In the genomic region with DNA sequence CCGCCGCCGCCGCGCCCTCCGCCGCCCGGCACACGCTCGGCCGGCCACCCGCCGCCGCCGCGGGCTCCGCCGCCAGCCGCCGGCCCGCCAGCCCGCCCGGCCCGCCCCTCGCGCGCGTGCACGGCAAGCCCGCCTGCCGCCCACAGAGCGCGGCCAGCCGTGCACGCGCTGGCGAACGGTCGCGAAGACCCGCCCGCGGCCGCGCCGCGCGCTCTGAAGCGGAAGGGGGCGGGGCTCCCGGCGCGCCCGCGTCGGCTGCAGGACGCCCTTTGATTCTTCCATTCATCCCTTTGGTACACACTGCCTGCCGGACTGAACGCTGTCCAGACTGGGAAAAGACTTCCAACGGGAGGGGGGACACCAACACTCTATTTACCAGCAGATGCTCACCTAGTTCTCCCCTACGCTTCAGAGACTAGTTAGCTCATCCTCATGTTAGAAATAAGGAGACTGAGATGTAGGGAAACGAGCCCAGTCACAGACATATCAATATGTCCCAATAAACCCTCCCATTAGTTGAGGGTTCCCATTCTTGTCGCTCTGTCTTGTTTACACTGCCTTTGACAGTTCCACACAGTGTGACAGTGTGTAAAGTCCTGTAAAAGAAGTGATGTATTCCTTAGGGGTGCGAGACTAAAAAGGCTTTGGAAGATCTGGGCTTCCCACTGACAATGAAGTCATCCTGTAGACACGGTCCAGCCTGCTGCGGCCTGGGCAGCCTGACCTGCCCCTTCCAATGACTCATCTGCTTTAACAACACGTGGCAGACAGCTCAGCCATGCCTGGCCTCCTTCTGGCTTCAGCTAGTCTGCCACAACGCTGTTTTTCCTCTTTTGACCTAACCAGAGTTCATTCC, we compare ENCODE assay signal across 8 mouse cellular contexts. TPM values are rescaled to one million over a fixed set of nuclear protein-coding genes. Genes with fewer than 3 reads are reported as not detected.
DNase-seq lines count a peak whose midpoint lies in the region; ATAC-seq lines count a peak whose summit lies in the region.

A gene (minus strand): TSS at position 58 of the 856 bp plus-strand sequence.

- no peaks in the 10 kb centered on the region for H3K36me3 ChIP-seq in hindbrain, embryonic 12.5 days

- peak within 1 kb of the TSS; percentile 71 for H3K4me2 ChIP-seq in hindbrain, embryonic 12.5 days (replicated peaks)

- H3K4me3 ChIP-seq in hindbrain, embryonic 12.5 days: peak within 1 kb of the TSS; percentile 88

- WGBS in hindbrain, embryonic 12.5 days: 1% methylated on average over 59 of the region's 68 CpGs

- H3K27me3 ChIP-seq in hindbrain, embryonic 12.5 days: no peaks in the 10 kb centered on the region

- ATAC-seq in hindbrain, embryonic 12.5 days (ENCODE audit: low FRiP score): peak; percentile 91

- peak; percentile 94 for DNase-seq in Muller cell, postnatal 12 days (ENCODE audit: inconsistent ontology term)
- DNase-seq in cerebellum, adult 9-11 months: peak; percentile 89
- peak; percentile 61 to 76 for DNase-seq in frontal cortex, postnatal 10 days (ENCODE audit: low spot score in 2 of 2)
- peak; percentile 74 to 83 for DNase-seq in layer of hippocampus, postnatal 14 days (ENCODE audit: low spot score in 2 of 2)
- DNase-seq in lung, postnatal 14 days: peak; percentile 85
- DNase-seq in retina, adult 2 months (ENCODE audit: low read depth, low spot score): peak; percentile 81
- peak; percentile 77 to 85 for DNase-seq in thymus, postnatal 36 days

- peaks cover 18% of the 10 kb centered on the region for H3K4me1 ChIP-seq in hindbrain, embryonic 12.5 days

- H3K9ac ChIP-seq in hindbrain, embryonic 12.5 days: peak within 1 kb of the TSS; percentile 90

- H3K9me3 ChIP-seq in hindbrain, embryonic 12.5 days (replicated peaks): no peaks in the 10 kb centered on the region; the same call in 1 of the 2 replicates

- peak within 1 kb of the TSS; percentile 95 for H3K27ac ChIP-seq in hindbrain, embryonic 12.5 days

RNA-seq across cellular contexts. Expression of the gene that starts here (rescaled TPM):
- polyA plus RNA-seq in hindbrain, embryonic 12.5 days (2016; fragmentation: Nextera tagmentation; extraction: Ambion mirVana): 42.1 and 43.2 TPM in 2 replicates
- total RNA-seq in layer of hippocampus, postnatal 14 days (2021): 100 to 1,000 TPM; 100 to 104 TPM

Comparison
In these comparisons a context has a peak if more than half of its experiments do, and no peak if none do; other contexts are left out.
1. Peak in every context shown above with its lines: DNase-seq, ATAC-seq, H3K4me3 ChIP-seq and H3K27ac ChIP-seq.